Mouse (Mus musculus) stomach, postnatal 0 days (tissue): ENCODE measurements around the gene Slc28a2.
"Not testable (repeated sequence)": the region's sequence is repeated elsewhere in the genome, so short reads cannot be mapped to it uniquely, and the experiment has no call there.

Experiments used
- CTCF ChIP-seq: IDR thresholded peaks from 2 replicates; pipeline ENCODE4 v1.5.1; 2016; ENCODE audit warnings: antibody characterized with exemption, low read depth, mild to moderate bottlenecking, moderate library complexity
- EP300 ChIP-seq: optimal IDR thresholded peaks from 2 replicates; pipeline ENCODE3; 2016; ENCODE audit warnings: antibody characterized with exemption

DNA sequence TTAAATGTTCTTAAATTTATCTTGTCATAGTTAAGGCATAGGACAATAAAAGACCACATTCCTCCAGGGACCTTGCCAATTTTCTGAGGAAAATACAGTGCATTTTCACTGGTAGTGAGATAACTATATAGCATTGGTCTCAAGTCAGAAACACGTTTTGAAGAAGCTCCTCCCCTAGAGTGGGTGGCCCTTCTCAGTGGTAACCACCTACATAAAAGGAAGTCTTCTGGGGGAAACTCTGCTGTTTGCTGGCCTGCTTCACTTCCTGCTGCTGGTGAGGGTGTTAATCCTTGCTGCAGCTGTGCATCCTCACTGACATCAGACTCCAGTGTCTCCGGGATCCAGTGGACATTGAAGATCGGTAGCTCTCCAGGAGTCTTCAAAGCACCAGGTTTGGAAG, 14.2 kb downstream of the Slc28a2 start:
- TF ChIP-seq CTCF, EP300: not testable (repeated sequence)
